Mouse (Mus musculus): ENCODE results near the gene Tbk1. TPM values are rescaled to one million over a fixed set of nuclear protein-coding genes. Genes with fewer than 3 reads are reported as not detected.

The Tbk1 gene
- polyA plus RNA-seq, 1 experiment from 2014 or later: 30.7 TPM

GRCm38 (mm10) chr10:121625006-121625405, 38.4 kb upstream of the Tbk1 start:
- DNase-seq (ENCODE audit: low spot score) (no peak), ATAC-seq (ENCODE audit: insufficient number of reproducible peaks, low FRiP score, low TSS enrichment, low read depth) (no peak)
- Histone ChIP-seq H3K9me3 (ENCODE audit: control insufficient read depth, low read length) (no peaks in the 10 kb centered on the region), H3K4me2 (ENCODE audit: low read depth, severe bottlenecking) (peak overlapping the region; percentile 70), H3K4me3 (ENCODE audit: low read depth, low read length) (peak overlapping the region; percentile 92), H3K9ac (ENCODE audit: low read length) (peak overlapping the region; percentile 82), H3K4me1 (ENCODE audit: control insufficient read depth, insufficient read depth, low read length) (peaks cover 7% of the 10 kb centered on the region), H3K27me3 (ENCODE audit: control insufficient read depth, insufficient read depth, low read length) (no peaks in the 10 kb centered on the region), H3K36me3 (ENCODE audit: control insufficient read depth, insufficient read depth, low read length) (peaks cover 5% of the 10 kb centered on the region; the same call in 1 of the 2 replicates), H3K27ac (replicated peaks; ENCODE audit: low read depth, low read length) (0 out of 2 replicates have a peak overlapping the region, but pooled peaks have one; percentile 26)
- 25% methylated on average over 9 of the region's 9 CpGs for WGBS

- no peaks in the 10 kb centered on the region for H3K9me3 ChIP-seq (ENCODE audit: control insufficient read depth, low read length)
- WGBS: 93% methylated on average over 7 of the region's 7 CpGs
- no peak overlapping the region for H3K9ac ChIP-seq (ENCODE audit: low read length)
- ATAC-seq (ENCODE audit: insufficient number of reproducible peaks, low FRiP score, low TSS enrichment, low read depth): no peak
- no peak overlapping the region for H3K27ac ChIP-seq (replicated peaks; ENCODE audit: low read depth, low read length)
- no peak for DNase-seq (ENCODE audit: low spot score)
- H3K27me3 ChIP-seq (ENCODE audit: control insufficient read depth, insufficient read depth, low read length): no peaks in the 10 kb centered on the region
- no peak overlapping the region for H3K4me3 ChIP-seq (ENCODE audit: low read depth, low read length)
- no peak overlapping the region for H3K4me2 ChIP-seq (ENCODE audit: low read depth, severe bottlenecking)
- peaks cover 5% of the 10 kb centered on the region; the same call in 1 of the 2 replicates for H3K36me3 ChIP-seq (ENCODE audit: control insufficient read depth, insufficient read depth, low read length)
- peaks cover 7% of the 10 kb centered on the region for H3K4me1 ChIP-seq (ENCODE audit: control insufficient read depth, insufficient read depth, low read length)
These were observed 37.1 kb upstream of the Tbk1 start for GRCm38 (mm10) chr10:121623670-121624069.

- peaks cover 5% of the 10 kb centered on the region; the same call in 1 of the 2 replicates for H3K36me3 ChIP-seq (ENCODE audit: control insufficient read depth, insufficient read depth, low read length)
- H3K4me3 ChIP-seq (ENCODE audit: low read depth, low read length): no peak overlapping the region
- H3K27ac ChIP-seq (replicated peaks; ENCODE audit: low read depth, low read length): no peak overlapping the region
- H3K4me1 ChIP-seq (ENCODE audit: control insufficient read depth, insufficient read depth, low read length): peaks cover 7% of the 10 kb centered on the region
- no peak overlapping the region for H3K4me2 ChIP-seq (ENCODE audit: low read depth, severe bottlenecking)
- no peak overlapping the region for H3K9ac ChIP-seq (ENCODE audit: low read length)
- H3K9me3 ChIP-seq (ENCODE audit: control insufficient read depth, low read length): no peaks in the 10 kb centered on the region
- DNase-seq (ENCODE audit: low spot score) (no peak), ATAC-seq (ENCODE audit: insufficient number of reproducible peaks, low FRiP score, low TSS enrichment, low read depth) (no peak)
- no peaks in the 10 kb centered on the region for H3K27me3 ChIP-seq (ENCODE audit: control insufficient read depth, insufficient read depth, low read length)
- WGBS: 83% methylated on average over 6 of the region's 6 CpGs
These were observed 35.8 kb upstream of the Tbk1 start for GRCm38 (mm10) chr10:121622431-121622830.

GRCm38 (mm10) chr10:121615935-121616334, 29.3 kb upstream of the Tbk1 start:
- DNase-seq (ENCODE audit: low spot score): no peak
- Histone ChIP-seq H3K9ac (ENCODE audit: low read length) (no peak overlapping the region), H3K4me3 (ENCODE audit: low read depth, low read length) (no peak overlapping the region), H3K4me1 (ENCODE audit: control insufficient read depth, insufficient read depth, low read length) (no peaks in the 10 kb centered on the region), H3K9me3 (ENCODE audit: control insufficient read depth, low read length) (no peaks in the 10 kb centered on the region), H3K27ac (replicated peaks; ENCODE audit: low read depth, low read length) (no peak overlapping the region), H3K27me3 (ENCODE audit: control insufficient read depth, insufficient read depth, low read length) (no peaks in the 10 kb centered on the region), H3K4me2 (ENCODE audit: low read depth, severe bottlenecking) (no peak overlapping the region), H3K36me3 (ENCODE audit: control insufficient read depth, insufficient read depth, low read length) (peaks cover 22% of the 10 kb centered on the region)
- WGBS: 90% methylated on average over 7 of the region's 7 CpGs
- no peak for ATAC-seq (ENCODE audit: insufficient number of reproducible peaks, low FRiP score, low TSS enrichment, low read depth)

- no peak for ATAC-seq (ENCODE audit: insufficient number of reproducible peaks, low FRiP score, low TSS enrichment, low read depth)
- WGBS: 95% methylated on average over 13 of the region's 13 CpGs
These were observed 28.7 kb upstream of the Tbk1 start for GRCm38 (mm10) chr10:121615146-121615870.

GRCm38 (mm10) chr10:121613570-121613969, 27.0 kb upstream of the Tbk1 start:
- 88% methylated on average over 13 of the region's 13 CpGs for WGBS
- ATAC-seq (ENCODE audit: insufficient number of reproducible peaks, low FRiP score, low TSS enrichment, low read depth): no peak
- no peak overlapping the region for H3K9ac ChIP-seq (ENCODE audit: low read length)
- peaks cover 31% of the 10 kb centered on the region for H3K36me3 ChIP-seq (ENCODE audit: control insufficient read depth, insufficient read depth, low read length)
- no peaks in the 10 kb centered on the region for H3K9me3 ChIP-seq (ENCODE audit: control insufficient read depth, low read length)
- H3K27me3 ChIP-seq (ENCODE audit: control insufficient read depth, insufficient read depth, low read length): no peaks in the 10 kb centered on the region
- H3K4me3 ChIP-seq (ENCODE audit: low read depth, low read length): no peak overlapping the region
- H3K27ac ChIP-seq (replicated peaks; ENCODE audit: low read depth, low read length): no peak overlapping the region
- DNase-seq (ENCODE audit: low spot score): no peak
- no peaks in the 10 kb centered on the region for H3K4me1 ChIP-seq (ENCODE audit: control insufficient read depth, insufficient read depth, low read length)
- no peak overlapping the region for H3K4me2 ChIP-seq (ENCODE audit: low read depth, severe bottlenecking)

More at GRCm38 (mm10) chr10:121615146-121615870, 28.7 kb upstream of the Tbk1 start:
- no peaks in the 10 kb centered on the region for H3K4me1 ChIP-seq (ENCODE audit: control insufficient read depth, insufficient read depth, low read length)
- H3K36me3 ChIP-seq (ENCODE audit: control insufficient read depth, insufficient read depth, low read length): peaks cover 23% of the 10 kb centered on the region
- no peaks in the 10 kb centered on the region for H3K27me3 ChIP-seq (ENCODE audit: control insufficient read depth, insufficient read depth, low read length)
- no peak overlapping the region for H3K27ac ChIP-seq (replicated peaks; ENCODE audit: low read depth, low read length)
- H3K9me3 ChIP-seq (ENCODE audit: control insufficient read depth, low read length): no peaks in the 10 kb centered on the region
- H3K4me2 ChIP-seq (ENCODE audit: low read depth, severe bottlenecking): no peak overlapping the region
- no peak for DNase-seq (ENCODE audit: low spot score)
- no peak overlapping the region for H3K4me3 ChIP-seq (ENCODE audit: low read depth, low read length)
- H3K9ac ChIP-seq (ENCODE audit: low read length): no peak overlapping the region

GRCm38 (mm10) chr10:121612448-121612847, 25.9 kb upstream of the Tbk1 start:
- no peak overlapping the region for H3K9ac ChIP-seq (ENCODE audit: low read length)
- DNase-seq (ENCODE audit: low spot score) (no peak), ATAC-seq (ENCODE audit: insufficient number of reproducible peaks, low FRiP score, low TSS enrichment, low read depth) (no peak)
- H3K4me1 ChIP-seq (ENCODE audit: control insufficient read depth, insufficient read depth, low read length): no peaks in the 10 kb centered on the region
- 95% methylated on average over 6 of the region's 6 CpGs for WGBS
- H3K4me2 ChIP-seq (ENCODE audit: low read depth, severe bottlenecking): no peak overlapping the region
- H3K36me3 ChIP-seq (ENCODE audit: control insufficient read depth, insufficient read depth, low read length): peaks cover 37% of the 10 kb centered on the region
- no peaks in the 10 kb centered on the region for H3K27me3 ChIP-seq (ENCODE audit: control insufficient read depth, insufficient read depth, low read length)
- no peaks in the 10 kb centered on the region for H3K9me3 ChIP-seq (ENCODE audit: control insufficient read depth, low read length)
- H3K4me3 ChIP-seq (ENCODE audit: low read depth, low read length): no peak overlapping the region
- no peak overlapping the region for H3K27ac ChIP-seq (replicated peaks; ENCODE audit: low read depth, low read length)

- no peak for ATAC-seq (ENCODE audit: insufficient number of reproducible peaks, low FRiP score, low TSS enrichment, low read depth)
- Histone ChIP-seq H3K36me3 (ENCODE audit: control insufficient read depth, insufficient read depth, low read length) (peaks cover 41% of the 10 kb centered on the region), H3K9me3 (ENCODE audit: control insufficient read depth, low read length) (no peaks in the 10 kb centered on the region), H3K4me3 (ENCODE audit: low read depth, low read length) (no peak overlapping the region), H3K27ac (replicated peaks; ENCODE audit: low read depth, low read length) (no peak overlapping the region), H3K4me2 (ENCODE audit: low read depth, severe bottlenecking) (no peak overlapping the region), H3K9ac (ENCODE audit: low read length) (no peak overlapping the region), H3K4me1 (ENCODE audit: control insufficient read depth, insufficient read depth, low read length) (no peaks in the 10 kb centered on the region), H3K27me3 (ENCODE audit: control insufficient read depth, insufficient read depth, low read length) (no peaks in the 10 kb centered on the region)
- WGBS: 83% methylated on average over 9 of the region's 10 CpGs
- no peak for DNase-seq (ENCODE audit: low spot score)
These were observed 25.0 kb upstream of the Tbk1 start for GRCm38 (mm10) chr10:121611587-121611986.
